Mouse (Mus musculus) spleen, adult 2 months (tissue): ENCODE data around the gene Slc20a1.

Experiments
- CTCF ChIP-seq: fragments of 200-500 bp; IDR thresholded peaks from 2 replicates; pipeline ENCODE4 v1.5.1; 2011; ENCODE audit warnings: mild to moderate bottlenecking, inconsistent platforms; ENCODE audit not compliant: insufficient read depth, insufficient read length, insufficient replicate concordance; ENCODE audit errors: extremely low read depth
- POLR2A ChIP-seq: fragments of 200-500 bp; IDR thresholded peaks from 2 replicates; pipeline ENCODE4 v1.6.1; 2011; ENCODE audit warnings: low read depth, low read length, inconsistent platforms

DNA sequence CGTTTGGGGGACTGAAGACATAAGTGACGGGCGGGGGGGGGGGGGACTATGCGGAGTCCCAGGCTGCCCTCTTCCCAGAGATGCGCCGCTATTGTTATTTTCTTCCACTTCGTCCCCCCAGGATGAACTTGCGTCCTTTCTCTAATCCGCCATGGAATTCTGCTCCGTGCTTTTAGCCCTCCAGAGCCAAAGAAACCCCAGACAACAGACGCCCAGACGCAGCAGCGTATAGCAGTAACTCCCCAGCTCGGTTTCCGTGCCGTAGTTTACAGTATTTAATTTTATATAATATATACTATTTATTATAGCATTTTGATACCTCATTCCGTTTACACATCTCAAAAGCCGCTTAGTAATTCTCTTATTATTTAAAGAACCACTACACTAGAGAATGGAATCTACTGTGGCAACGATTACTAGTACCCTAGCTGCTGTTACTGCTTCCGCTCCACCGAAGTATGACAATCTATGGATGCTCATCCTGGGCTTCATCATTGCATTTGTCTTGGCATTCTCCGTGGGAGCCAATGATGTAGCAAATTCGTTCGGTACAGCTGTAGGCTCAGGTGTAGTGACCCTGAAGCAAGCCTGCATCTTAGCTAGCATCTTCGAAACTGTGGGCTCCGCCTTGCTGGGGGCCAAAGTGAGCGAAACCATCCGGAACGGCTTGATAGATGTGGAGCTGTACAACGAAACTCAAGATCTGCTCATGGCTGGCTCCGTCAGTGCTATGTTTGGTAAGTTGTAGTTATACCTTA is 943 bp downstream of the Slc20a1 start:
- TF ChIP-seq CTCF (no peak), POLR2A (no peak)
